Mouse (Mus musculus): ENCODE data around the gene Zfp651.

Gene Zfp651

DNA sequence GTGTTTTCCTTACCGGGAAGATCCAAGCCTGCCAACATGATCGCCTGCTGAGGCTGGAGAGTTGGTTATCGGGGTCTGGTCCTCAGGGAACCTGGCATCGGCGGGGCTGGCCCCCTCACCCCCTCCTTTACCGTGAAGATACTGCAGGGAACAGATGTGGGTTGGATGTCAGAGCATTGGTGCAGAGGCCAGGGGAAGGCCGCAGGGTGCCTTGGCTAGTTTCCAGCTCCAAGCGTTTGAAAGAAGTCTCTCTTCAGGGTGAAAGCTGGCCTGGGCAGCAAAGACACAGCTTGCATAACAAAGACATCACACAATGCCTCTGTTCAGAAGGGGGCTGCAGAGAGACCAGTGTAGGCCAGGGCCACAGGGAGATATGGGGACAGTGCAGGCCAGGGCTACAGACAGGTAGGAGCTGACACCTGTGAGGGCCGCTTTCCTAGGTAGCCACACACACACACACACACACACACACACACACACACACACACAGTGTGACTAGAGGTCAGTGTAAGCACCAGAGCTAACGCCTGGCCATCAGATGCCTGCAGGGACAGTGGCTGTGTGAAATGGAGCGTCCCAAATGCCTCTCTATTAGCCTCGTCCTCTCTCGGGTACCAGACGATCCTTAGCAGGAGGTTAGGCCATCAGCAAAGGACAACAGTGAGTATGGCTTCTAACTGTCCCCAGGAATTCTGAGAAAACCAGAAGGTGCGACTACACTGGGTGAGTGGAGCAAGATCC lies 51.1 kb downstream of the Zfp651 start:
- DNase-seq (ENCODE audit: low read depth, low spot score) = no peak

DNA sequence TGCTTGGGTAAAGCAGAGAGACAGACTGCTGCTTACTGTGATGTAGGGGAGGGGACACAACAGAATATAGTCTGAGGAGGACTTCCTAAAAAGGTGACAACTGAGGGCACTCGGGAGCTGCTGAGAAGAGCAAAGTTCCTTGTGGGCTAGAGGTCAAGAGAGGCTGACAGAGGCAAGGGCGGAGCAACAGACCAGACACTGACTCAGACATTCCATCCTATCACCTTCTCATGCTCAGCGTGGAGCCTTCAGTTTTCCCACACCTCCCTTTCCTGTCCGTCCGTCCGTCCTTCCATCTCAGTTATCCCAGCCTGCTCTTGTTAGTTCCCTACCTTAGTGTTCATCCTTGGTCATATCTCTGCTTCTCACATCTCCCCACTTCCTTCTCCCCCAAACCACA lies 56.1 kb downstream of the Zfp651 start:
- no peak for DNase-seq (ENCODE audit: low read depth, low spot score)

DNA sequence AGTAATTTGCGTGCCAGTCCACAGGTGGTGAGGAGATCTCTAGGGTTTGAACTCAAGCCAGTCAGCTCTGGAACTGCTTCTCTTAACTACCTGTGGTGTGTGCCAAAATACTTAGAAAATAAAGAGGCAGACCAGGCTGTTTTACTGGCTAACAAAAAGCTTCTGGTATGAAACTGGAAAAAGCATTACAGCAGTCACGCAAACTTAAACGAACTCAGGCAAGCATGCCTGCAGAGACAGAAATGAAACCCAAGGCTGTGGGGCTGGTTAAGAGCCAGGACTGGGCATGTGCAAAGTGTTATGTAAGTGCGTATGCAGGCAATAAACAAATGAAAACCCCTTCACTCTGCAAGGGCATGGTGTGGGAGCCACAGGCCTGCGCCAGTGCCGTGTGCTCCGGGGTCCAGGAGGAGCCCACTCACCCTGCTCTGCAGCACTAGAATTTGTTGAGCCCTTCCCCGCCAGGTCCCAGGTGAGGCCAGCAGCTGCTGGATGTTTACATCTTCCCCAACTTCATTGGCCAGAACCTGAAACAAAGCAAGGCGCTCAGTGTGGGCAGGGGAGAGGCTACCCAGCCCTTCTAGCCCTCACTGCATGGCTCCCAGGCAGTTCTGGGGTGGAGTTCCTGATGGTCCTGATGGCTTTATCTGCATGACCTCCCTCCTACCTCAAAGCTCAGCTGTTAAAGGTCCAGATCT lies 60.1 kb downstream of the Zfp651 start:
- DNase-seq (ENCODE audit: low read depth, low spot score) = no peak

DNA sequence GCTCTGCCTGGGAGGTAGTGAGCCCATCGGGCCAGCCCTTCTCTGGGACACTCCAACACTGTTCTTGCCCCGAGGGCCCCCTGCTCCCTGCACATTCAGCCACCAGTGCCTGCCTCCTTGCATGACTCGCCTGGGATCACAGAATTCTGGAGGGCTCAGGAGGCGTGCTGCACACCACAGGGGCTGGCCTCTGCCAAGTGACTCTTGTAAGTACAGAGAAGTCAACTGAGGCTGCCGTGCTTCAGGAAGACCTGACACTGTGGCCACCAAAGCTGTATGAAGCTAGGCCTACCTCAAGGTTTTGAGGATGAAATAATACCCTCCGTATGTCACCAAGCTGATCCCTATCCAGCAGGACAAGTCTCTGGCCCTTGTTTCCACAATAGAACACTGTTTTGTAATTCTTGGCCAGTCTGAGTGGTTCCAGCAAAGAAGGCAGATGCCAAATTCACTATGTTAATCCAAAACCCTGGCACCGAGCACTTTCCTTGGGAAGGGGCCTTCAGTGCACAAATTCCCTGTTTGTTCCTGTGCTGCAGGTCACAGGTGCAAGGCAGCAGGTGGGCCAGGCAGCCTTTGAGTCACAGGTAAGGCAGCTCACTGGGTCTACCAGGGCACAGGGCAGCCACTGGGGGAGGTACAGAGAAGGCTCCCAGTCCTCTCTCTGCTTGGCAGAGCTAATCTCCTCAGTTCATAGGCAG lies 60.8 kb downstream of the Zfp651 start:
- no peak for DNase-seq (ENCODE audit: low read depth, low spot score)

DNA sequence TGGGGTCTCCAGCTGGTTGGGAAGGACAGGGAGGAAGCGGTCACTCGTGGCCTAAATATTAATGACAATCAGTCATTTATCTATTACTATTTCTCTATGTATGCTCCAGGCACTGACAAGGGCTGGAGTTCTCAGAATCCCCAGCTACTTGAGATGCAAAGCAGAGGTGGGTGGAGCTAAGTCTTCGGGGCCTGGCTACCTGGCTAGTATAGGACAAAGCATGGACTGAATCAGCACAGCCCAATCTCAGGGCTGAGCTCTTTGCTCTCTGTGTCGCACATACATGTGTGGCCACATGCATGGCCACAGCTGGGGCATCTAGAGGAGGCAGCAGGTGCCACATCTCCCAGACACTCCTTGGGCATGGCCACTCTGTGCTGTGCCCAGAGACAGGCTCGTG lies 61.6 kb downstream of the Zfp651 start:
- no peak for DNase-seq (ENCODE audit: low read depth, low spot score)
